Mouse (Mus musculus) stomach, postnatal 0 days (tissue): ENCODE measurements around the gene Emb.

Experiments
- CTCF ChIP-seq: IDR thresholded peaks from 2 replicates; pipeline ENCODE4 v1.5.1; 2016; ENCODE audit warnings: antibody characterized with exemption, low read depth, mild to moderate bottlenecking, moderate library complexity
- EP300 ChIP-seq: optimal IDR thresholded peaks from 2 replicates; pipeline ENCODE3; 2016; ENCODE audit warnings: antibody characterized with exemption

GRCm38 (mm10) chr13:117197666-117198065 lies 10.7 kb upstream of the Emb start:
- TF ChIP-seq EP300 (no peak), CTCF (no peak)
